Mouse (Mus musculus) limb, embryonic 14.5 days (tissue): ENCODE data around the gene Ecm1. TPM values are rescaled to one million over a fixed set of nuclear protein-coding genes. Genes with fewer than 3 reads are reported as not detected.

ENCODE experiments used
- ATAC-seq: fragments of 200-750 bp; cut with Nextera tagmentation; 2 replicates; pipeline ENCODE4 v1.8.0; 2017; ENCODE audit warnings: low read depth, moderate number of reproducible peaks, moderate TSS enrichment; ENCODE audit not compliant: low FRiP score
- DNase-seq: peaks from one replicate; pipeline ENCODE4 v3.0.0-alpha.2; 2015; ENCODE audit warnings: low spot score
- H3K27ac ChIP-seq: fragments of 300-500 bp; sonication (generic); replicated peaks from 2 replicates; pipeline ENCODE4 v1.5.1; 2014; ENCODE audit warnings: low read depth, mild to moderate bottlenecking, low read length, moderate library complexity, mixed read lengths
- H3K27me3 ChIP-seq: fragments of 300-500 bp; sonication (generic); 2 replicates; pipeline ENCODE4 v1.6.1; 2014; ENCODE audit warnings: low read length, mixed read lengths; ENCODE audit not compliant: control insufficient read depth, insufficient read depth
- H3K36me3 ChIP-seq: fragments of 300-500 bp; sonication (generic); 2 replicates; pipeline ENCODE4 v1.6.1; 2014; ENCODE audit warnings: mild to moderate bottlenecking, low read length, moderate library complexity, mixed read lengths; ENCODE audit not compliant: control insufficient read depth, insufficient read depth
- H3K4me1 ChIP-seq: fragments of 300-500 bp; sonication (generic); 2 replicates; pipeline ENCODE4 v1.6.1; 2014; ENCODE audit warnings: antibody characterized with exemption, low read length, mixed read lengths; ENCODE audit not compliant: control insufficient read depth, insufficient read depth
- H3K4me2 ChIP-seq: fragments of 300-500 bp; sonication (generic); replicated peaks from 2 replicates; pipeline ENCODE4 v1.6.1; 2014; ENCODE audit warnings: low read depth, mild to moderate bottlenecking, low read length, moderate library complexity; ENCODE audit not compliant: severe bottlenecking
- H3K4me3 ChIP-seq: fragments of 300-500 bp; sonication (generic); replicated peaks from 2 replicates; pipeline ENCODE4 v1.5.1; 2014; ENCODE audit warnings: low read length
- H3K9ac ChIP-seq: fragments of 300-500 bp; sonication (generic); 2 replicates; pipeline ENCODE4 v1.6.1; 2014; ENCODE audit warnings: mild to moderate bottlenecking, low read depth, low read length, moderate library complexity; ENCODE audit not compliant: severe bottlenecking
- H3K9me3 ChIP-seq: fragments of 300-500 bp; sonication (generic); 2 replicates; pipeline ENCODE4 v1.6.1; 2016; ENCODE audit warnings: low read length; ENCODE audit not compliant: control insufficient read depth
- POLR2A ChIP-seq: fragments of 200-500 bp; IDR thresholded peaks from 2 replicates; pipeline ENCODE4 v1.8.0; 2012; ENCODE audit warnings: inconsistent platforms, mild to moderate bottlenecking, moderate library complexity, borderline replicate concordance; ENCODE audit not compliant: insufficient read depth, insufficient read length; ENCODE audit errors: extremely low read depth
- WGBS: fragments of 180-500 bp; shearing (Covaris S2); extraction: QIAGEN DNeasy Blood & Tissue Kit; methylation state at CpG from one replicate; pipeline ENCODE4 v1.1.7; 2014; 5-methylcytosine and 5-hydroxymethylcytosine counted together
- polyA plus RNA-seq, 2 experiments: library from polyadenylated mRNA; depleted of rRNA in 1 of 2; stranded (reverse) in 1 of 2; unstranded in 1 of 2; fragments of >200 nt; fragmentation: Nextera tagmentation in 1 of 2; extraction: Ambion mirVana in 1 of 2; gene quantifications; 2 replicates each; pipeline versions ENCODE4 v1.2.1 to v1.2.3; 2012 to 2014

Ecm1 gene
- polyA plus RNA-seq, 2 experiments, result 11.8 to 16.2 TPM

DNA sequence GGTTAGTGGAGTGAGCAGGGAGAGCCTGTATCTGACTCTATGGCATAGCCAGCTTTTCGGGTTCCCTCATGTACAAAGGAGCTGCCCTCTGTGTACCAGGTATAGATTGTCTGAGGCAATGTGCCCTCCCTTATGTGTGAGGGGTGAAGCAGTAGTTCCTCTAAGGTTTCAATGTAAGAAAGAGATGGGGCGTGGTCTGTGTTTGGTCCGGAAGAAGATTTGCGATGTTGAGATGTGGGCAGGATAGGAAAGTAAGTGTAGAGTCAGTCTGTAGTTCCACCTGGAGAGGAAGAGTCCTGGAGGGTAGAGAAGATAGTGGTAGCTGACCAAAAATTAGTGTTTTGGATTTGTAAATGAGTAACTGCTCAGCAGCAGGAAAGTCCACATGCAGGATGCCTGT, 30.3 kb downstream of the Ecm1 start:
- Histone ChIP-seq H3K27ac (no peak overlapping the region), H3K9ac (no peak overlapping the region), H3K4me2 (no peak overlapping the region), H3K9me3 (0 out of 2 replicates have a peak, but pooled peaks cover 3% of the 10 kb centered on the region), H3K4me1 (no peaks in the 10 kb centered on the region), H3K4me3 (no peak overlapping the region), H3K27me3 (no peaks in the 10 kb centered on the region), H3K36me3 (no peaks in the 10 kb centered on the region)
- ATAC-seq, result no peak
- DNase-seq, result no peak
- TF ChIP-seq POLR2A, result no peak
- WGBS, result 91% methylated on average over 4 of the region's 4 CpGs

DNA sequence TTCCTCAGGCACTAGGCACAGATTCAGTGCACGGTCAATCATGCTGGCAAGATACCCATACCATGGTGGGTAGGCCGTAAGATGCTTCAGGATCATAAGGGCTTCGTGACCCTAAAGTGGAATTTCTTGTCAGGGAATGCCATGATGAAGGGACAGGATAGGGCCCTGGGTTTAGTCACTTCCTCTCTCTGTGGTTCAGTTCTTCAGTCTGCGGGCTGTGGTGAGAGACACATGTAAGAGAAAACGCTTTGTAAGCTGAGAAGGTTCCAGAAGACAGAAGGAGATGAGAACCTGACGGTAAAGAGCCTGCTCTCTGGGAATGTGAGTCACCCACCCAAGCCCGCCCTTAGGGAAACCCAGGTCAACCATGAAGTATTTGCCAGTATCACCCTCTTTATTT, 31.9 kb downstream of the Ecm1 start:
- no peaks in the 10 kb centered on the region for H3K36me3 ChIP-seq
- H3K4me2 ChIP-seq, result no peak overlapping the region
- no peaks in the 10 kb centered on the region for H3K4me1 ChIP-seq
- no peaks in the 10 kb centered on the region for H3K9me3 ChIP-seq
- no peak for TF ChIP-seq POLR2A
- no peak overlapping the region for H3K27ac ChIP-seq
- ATAC-seq (no peak), DNase-seq (no peak)
- H3K4me3 ChIP-seq, result no peak overlapping the region
- H3K9ac ChIP-seq, result no peak overlapping the region
- H3K27me3 ChIP-seq, result no peaks in the 10 kb centered on the region
- 70% methylated on average over 7 of the region's 7 CpGs for WGBS

DNA sequence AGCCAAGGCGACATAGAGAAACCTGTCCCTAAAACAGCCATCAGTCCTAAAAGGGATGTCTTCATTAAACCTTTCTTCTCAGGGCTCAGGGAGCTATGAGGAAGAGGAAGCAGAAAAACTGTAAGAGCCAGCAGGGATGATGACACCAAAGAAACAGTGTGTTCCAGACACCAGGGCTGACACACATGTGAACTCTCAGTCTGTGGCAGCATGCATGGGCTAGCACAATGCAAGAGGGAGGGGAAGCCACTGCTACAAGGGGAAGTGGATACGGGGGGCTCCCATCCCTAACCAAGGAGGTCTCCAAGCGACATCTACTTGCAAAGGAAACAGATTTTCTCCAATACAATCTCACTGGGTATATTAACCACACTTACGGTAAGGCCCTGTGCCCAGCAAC, 33.1 kb downstream of the Ecm1 start:
- Histone ChIP-seq H3K4me1 (peaks cover 7% of the 10 kb centered on the region), H3K4me2 (no peak overlapping the region), H3K4me3 (no peak overlapping the region), H3K36me3 (no peaks in the 10 kb centered on the region), H3K27ac (no peak overlapping the region), H3K9me3 (no peaks in the 10 kb centered on the region), H3K27me3 (no peaks in the 10 kb centered on the region), H3K9ac (no peak overlapping the region)
- WGBS, result 81% methylated on average over 4 of the region's 4 CpGs
- no peak for TF ChIP-seq POLR2A
- DNase-seq (no peak), ATAC-seq (no peak)

DNA sequence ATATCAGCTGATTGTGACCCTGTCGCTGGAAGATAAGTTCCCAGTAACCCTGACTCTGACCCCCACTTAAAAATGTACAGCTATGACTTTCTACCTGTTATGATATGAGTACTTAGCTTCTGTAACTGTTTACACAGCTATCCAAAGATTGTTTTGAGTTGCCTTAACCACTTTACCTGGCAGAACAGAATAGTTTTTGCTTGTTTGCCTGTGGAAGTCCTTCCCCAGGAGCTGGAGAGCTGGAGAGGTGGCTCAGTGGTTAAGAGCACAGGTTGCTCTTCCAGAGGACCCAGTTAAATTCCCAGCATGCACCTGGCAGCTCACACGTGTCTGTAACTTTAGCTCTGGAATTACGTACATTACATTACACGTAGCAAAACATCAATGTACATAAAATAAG, 34.8 kb downstream of the Ecm1 start:
- Histone ChIP-seq H3K27ac (no peak overlapping the region), H3K4me2 (no peak overlapping the region), H3K27me3 (no peaks in the 10 kb centered on the region), H3K9me3 (no peaks in the 10 kb centered on the region), H3K4me3 (no peak overlapping the region), H3K4me1 (peaks cover 9% of the 10 kb centered on the region), H3K36me3 (no peaks in the 10 kb centered on the region), H3K9ac (no peak overlapping the region)
- ATAC-seq (no peak), DNase-seq (no peak)
- TF ChIP-seq POLR2A, result no peak
- WGBS, result 83% methylated on average over 4 of the region's 4 CpGs

DNA sequence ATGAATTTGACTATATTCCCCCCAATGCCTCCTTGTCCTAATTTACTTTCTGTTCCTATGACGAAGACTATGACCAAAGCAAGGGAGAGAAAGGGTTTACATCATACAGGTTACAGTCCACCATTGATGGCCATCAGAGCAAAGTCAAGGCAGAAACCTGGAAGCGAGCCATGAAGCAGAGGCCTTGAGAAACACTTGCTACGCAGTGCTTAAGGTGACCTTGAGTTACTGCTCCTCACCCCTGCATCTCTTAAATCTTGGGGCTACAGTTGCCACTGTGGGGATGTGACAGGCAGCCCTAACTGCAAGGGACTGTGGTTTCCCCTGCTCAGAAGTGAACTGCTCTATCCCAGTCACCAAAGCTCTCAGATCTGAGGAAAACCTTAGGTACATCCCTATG, 36.1 kb downstream of the Ecm1 start:
- H3K9ac ChIP-seq, result no peak overlapping the region

More for the DNA sequence above, 36.1 kb downstream of the Ecm1 start:
- Histone ChIP-seq H3K4me2 (no peak overlapping the region), H3K9me3 (no peaks in the 10 kb centered on the region), H3K27ac (no peak overlapping the region), H3K36me3 (no peaks in the 10 kb centered on the region), H3K4me1 (peaks cover 9% of the 10 kb centered on the region), H3K4me3 (no peak overlapping the region), H3K27me3 (no peaks in the 10 kb centered on the region)
- no peak for ATAC-seq
- WGBS, result 93% methylated on average over 3 of the region's 3 CpGs
- DNase-seq, result no peak
- TF ChIP-seq POLR2A, result no peak
